Mouse (Mus musculus) adrenal gland, postnatal 36 days (tissue): ENCODE data around the gene Clta. TPM values are rescaled to one million over a fixed set of nuclear protein-coding genes. Genes with fewer than 3 reads are reported as not detected.
A peak's percentile ranks its signal among the peaks of the same experiment; 100 is the strongest.

Experiments
- DNase-seq, 2 experiments: peaks; one replicate each; pipeline ENCODE4 v3.0.0; 2021; ENCODE audit warnings: mixed read lengths in 1 of 2
- total RNA-seq, 2 experiments: library from RNA; stranded (reverse); gene quantifications; 2 replicates each; pipeline ENCODE4 v1.2.3; 2021

Gene Clta
- total RNA-seq, 2 experiments from 2014 or later = 183 to 188 TPM

GRCm38 (mm10) chr4:44072146-44072872, 68.1 kb downstream of the Clta start:
- peak; percentile 94 to 97 for DNase-seq

- DNase-seq = no peak
These were observed 68.7 kb downstream of the Clta start for GRCm38 (mm10) chr4:44072873-44073441.

GRCm38 (mm10) chr4:44073799-44074198, 69.5 kb downstream of the Clta start:
- no peak for DNase-seq

GRCm38 (mm10) chr4:44074422-44074821, 70.2 kb downstream of the Clta start:
- no peak for DNase-seq

- DNase-seq = no peak
These were observed 74.2 kb downstream of the Clta start for GRCm38 (mm10) chr4:44078358-44078933.

Other genes starting within 250 kb of the Clta start
- gene Olfr159, start 233.4 kb upstream of the Clta start, total RNA-seq = not detected
- not detected for gene Olfr156, start 180.6 kb upstream of the Clta start, total RNA-seq
- not detected for gene Olfr157, start 164.3 kb upstream of the Clta start, total RNA-seq
- gene Olfr155, start 152.9 kb upstream of the Clta start, total RNA-seq = not detected
- gene Reck, start 128.9 kb upstream of the Clta start, total RNA-seq = 10 to 100 TPM; 20.6 to 22.0 TPM
- 1 to 10 TPM; 3.7 to 5.3 TPM for gene Glipr2, start 47.1 kb upstream of the Clta start, total RNA-seq
- not detected for gene Ccin, start 21.0 kb upstream of the Clta start, total RNA-seq
- 10 to 100 TPM; 27.2 to 47.5 TPM for gene Gne, start 79.7 kb downstream of the Clta start, total RNA-seq
- gene Rnf38, start 229.3 kb downstream of the Clta start, total RNA-seq = 10 to 100 TPM; 29.3 to 34.5 TPM